Mouse (Mus musculus): ENCODE results near the gene Chd2. TPM values are rescaled to one million over a fixed set of nuclear protein-coding genes. Genes with fewer than 3 reads are reported as not detected.
A peak's percentile ranks its signal among the peaks of the same experiment; 100 is the strongest.

The Chd2 gene
- polyA plus RNA-seq, 1 experiment from 2014 or later = 61.0 TPM

- H3K36me3 ChIP-seq (ENCODE audit: control insufficient read depth, insufficient read depth, low read length) = peaks cover 6% of the 10 kb centered on the region; the same call in 1 of the 2 replicates
- 0% methylated on average over 39 of the region's 39 CpGs for WGBS
- peak overlapping the region; percentile 96 for H3K9ac ChIP-seq (ENCODE audit: low read length)
- peaks cover 19% of the 10 kb centered on the region for H3K4me1 ChIP-seq (replicated peaks; ENCODE audit: control insufficient read depth, insufficient read depth, low read length)
- DNase-seq (ENCODE audit: low spot score) (peak; percentile 76), ATAC-seq (replicated peaks; ENCODE audit: low FRiP score) (peak; percentile 17)
- H3K27ac ChIP-seq (ENCODE audit: low read depth, low read length) = peak overlapping the region; percentile 89
- H3K4me2 ChIP-seq (ENCODE audit: low read depth, low read length, severe bottlenecking) = peak overlapping the region; percentile 86
- H3K4me3 ChIP-seq (ENCODE audit: low read depth, low read length) = peak overlapping the region; percentile 87
- no peaks in the 10 kb centered on the region for H3K9me3 ChIP-seq (ENCODE audit: control insufficient read depth, low read length)
- no peaks in the 10 kb centered on the region for H3K27me3 ChIP-seq (ENCODE audit: control insufficient read depth, insufficient read depth, low read length)
Measured at GRCm38 (mm10) chr7:73391518-73392321, 149.9 kb downstream of the Chd2 start.

- peaks cover 6% of the 10 kb centered on the region; the same call in 1 of the 2 replicates for H3K36me3 ChIP-seq (ENCODE audit: control insufficient read depth, insufficient read depth, low read length)
- H3K27ac ChIP-seq (ENCODE audit: low read depth, low read length) = peak overlapping the region; percentile 89
- ATAC-seq (replicated peaks; ENCODE audit: low FRiP score) = peak; percentile 84
- H3K9me3 ChIP-seq (ENCODE audit: control insufficient read depth, low read length) = no peaks in the 10 kb centered on the region
- 2% methylated on average over 23 of the region's 42 CpGs for WGBS
- H3K4me2 ChIP-seq (ENCODE audit: low read depth, low read length, severe bottlenecking) = peak overlapping the region; percentile 86
- H3K4me1 ChIP-seq (replicated peaks; ENCODE audit: control insufficient read depth, insufficient read depth, low read length) = peaks cover 22% of the 10 kb centered on the region
- H3K9ac ChIP-seq (ENCODE audit: low read length) = peak overlapping the region; percentile 96
- peak; percentile 95 for DNase-seq (ENCODE audit: low spot score)
- H3K4me3 ChIP-seq (ENCODE audit: low read depth, low read length) = peak overlapping the region; percentile 87
- H3K27me3 ChIP-seq (ENCODE audit: control insufficient read depth, insufficient read depth, low read length) = no peaks in the 10 kb centered on the region
Measured at GRCm38 (mm10) chr7:73391002-73391517, 150.6 kb downstream of the Chd2 start.

- peak overlapping the region; percentile 87 for H3K4me3 ChIP-seq (ENCODE audit: low read depth, low read length)
- DNase-seq (ENCODE audit: low spot score) (peak; percentile 73), ATAC-seq (replicated peaks; ENCODE audit: low FRiP score) (peak; percentile 32; the same call in 1 of the 2 replicates)
- peak overlapping the region; percentile 89 for H3K27ac ChIP-seq (ENCODE audit: low read depth, low read length)
- WGBS = 2% methylated on average over 18 of the region's 18 CpGs
- H3K9me3 ChIP-seq (ENCODE audit: control insufficient read depth, low read length) = no peaks in the 10 kb centered on the region
- peak overlapping the region; percentile 86 for H3K4me2 ChIP-seq (ENCODE audit: low read depth, low read length, severe bottlenecking)
- peak overlapping the region; percentile 96 for H3K9ac ChIP-seq (ENCODE audit: low read length)
- peaks cover 6% of the 10 kb centered on the region; the same call in 1 of the 2 replicates for H3K36me3 ChIP-seq (ENCODE audit: control insufficient read depth, insufficient read depth, low read length)
- H3K4me1 ChIP-seq (replicated peaks; ENCODE audit: control insufficient read depth, insufficient read depth, low read length) = peaks cover 22% of the 10 kb centered on the region
- H3K27me3 ChIP-seq (ENCODE audit: control insufficient read depth, insufficient read depth, low read length) = no peaks in the 10 kb centered on the region
Measured at GRCm38 (mm10) chr7:73390426-73391001, 151.1 kb downstream of the Chd2 start.

GRCm38 (mm10) chr7:73389871-73390294 lies 151.7 kb downstream of the Chd2 start:
- ATAC-seq (replicated peaks; ENCODE audit: low FRiP score) (no peak), DNase-seq (ENCODE audit: low spot score) (peak; percentile 82)
- H3K36me3 ChIP-seq (ENCODE audit: control insufficient read depth, insufficient read depth, low read length) = peaks cover 6% of the 10 kb centered on the region; the same call in 1 of the 2 replicates
- peak overlapping the region; percentile 54; the same call in 1 of the 2 replicates for H3K27ac ChIP-seq (ENCODE audit: low read depth, low read length)
- H3K4me3 ChIP-seq (ENCODE audit: low read depth, low read length) = peak overlapping the region; percentile 87
- H3K9ac ChIP-seq (ENCODE audit: low read length) = peak overlapping the region; percentile 96; the same call in 1 of the 2 replicates
- peak overlapping the region; percentile 86 for H3K4me2 ChIP-seq (ENCODE audit: low read depth, low read length, severe bottlenecking)
- peaks cover 22% of the 10 kb centered on the region for H3K4me1 ChIP-seq (replicated peaks; ENCODE audit: control insufficient read depth, insufficient read depth, low read length)
- under 1% methylated on average over 15 of the region's 15 CpGs for WGBS
- H3K9me3 ChIP-seq (ENCODE audit: control insufficient read depth, low read length) = no peaks in the 10 kb centered on the region
- H3K27me3 ChIP-seq (ENCODE audit: control insufficient read depth, insufficient read depth, low read length) = no peaks in the 10 kb centered on the region

GRCm38 (mm10) chr7:73389419-73389818 lies 152.2 kb downstream of the Chd2 start:
- DNase-seq (ENCODE audit: low spot score) (no peak), ATAC-seq (replicated peaks; ENCODE audit: low FRiP score) (no peak)
- Histone ChIP-seq H3K4me3 (ENCODE audit: low read depth, low read length) (peak overlapping the region; percentile 87; the same call in 1 of the 2 replicates), H3K27me3 (ENCODE audit: control insufficient read depth, insufficient read depth, low read length) (no peaks in the 10 kb centered on the region), H3K9ac (ENCODE audit: low read length) (no peak overlapping the region; the same call in 1 of the 2 replicates), H3K4me1 (replicated peaks; ENCODE audit: control insufficient read depth, insufficient read depth, low read length) (peaks cover 22% of the 10 kb centered on the region), H3K27ac (ENCODE audit: low read depth, low read length) (peak overlapping the region; percentile 54; the same call in 1 of the 2 replicates), H3K36me3 (ENCODE audit: control insufficient read depth, insufficient read depth, low read length) (peaks cover 6% of the 10 kb centered on the region; the same call in 1 of the 2 replicates), H3K9me3 (ENCODE audit: control insufficient read depth, low read length) (no peaks in the 10 kb centered on the region), H3K4me2 (ENCODE audit: low read depth, low read length, severe bottlenecking) (peak overlapping the region; percentile 86; the same call in 1 of the 2 replicates)
- WGBS = 4% methylated on average over 9 of the region's 9 CpGs

GRCm38 (mm10) chr7:73388866-73389265 lies 152.8 kb downstream of the Chd2 start:
- no peak overlapping the region for H3K4me2 ChIP-seq (ENCODE audit: low read depth, low read length, severe bottlenecking)
- no peak overlapping the region for H3K27ac ChIP-seq (ENCODE audit: low read depth, low read length)
- DNase-seq (ENCODE audit: low spot score) (no peak), ATAC-seq (replicated peaks; ENCODE audit: low FRiP score) (no peak)
- H3K9ac ChIP-seq (ENCODE audit: low read length) = no peak overlapping the region
- no peaks in the 10 kb centered on the region for H3K27me3 ChIP-seq (ENCODE audit: control insufficient read depth, insufficient read depth, low read length)
- 61% methylated on average over 2 of the region's 2 CpGs for WGBS
- peaks cover 22% of the 10 kb centered on the region for H3K4me1 ChIP-seq (replicated peaks; ENCODE audit: control insufficient read depth, insufficient read depth, low read length)
- H3K4me3 ChIP-seq (ENCODE audit: low read depth, low read length) = no peak overlapping the region
- no peaks in the 10 kb centered on the region for H3K9me3 ChIP-seq (ENCODE audit: control insufficient read depth, low read length)
- H3K36me3 ChIP-seq (ENCODE audit: control insufficient read depth, insufficient read depth, low read length) = peaks cover 6% of the 10 kb centered on the region; the same call in 1 of the 2 replicates

- Histone ChIP-seq H3K9ac (ENCODE audit: low read length) (no peak overlapping the region), H3K36me3 (ENCODE audit: control insufficient read depth, insufficient read depth, low read length) (peaks cover under 1% of the 10 kb centered on the region; the same call in 1 of the 2 replicates), H3K4me2 (ENCODE audit: low read depth, low read length, severe bottlenecking) (no peak overlapping the region), H3K4me1 (replicated peaks; ENCODE audit: control insufficient read depth, insufficient read depth, low read length) (peaks cover 18% of the 10 kb centered on the region), H3K27ac (ENCODE audit: low read depth, low read length) (no peak overlapping the region), H3K27me3 (ENCODE audit: control insufficient read depth, insufficient read depth, low read length) (no peaks in the 10 kb centered on the region), H3K4me3 (ENCODE audit: low read depth, low read length) (no peak overlapping the region), H3K9me3 (ENCODE audit: control insufficient read depth, low read length) (no peaks in the 10 kb centered on the region)
- ATAC-seq (replicated peaks; ENCODE audit: low FRiP score) = no peak
- 87% methylated on average over 7 of the region's 7 CpGs for WGBS
- no peak for DNase-seq (ENCODE audit: low spot score)
Measured at GRCm38 (mm10) chr7:73382843-73383242, 158.8 kb downstream of the Chd2 start.

- no peaks in the 10 kb centered on the region; the same call in 1 of the 2 replicates for H3K36me3 ChIP-seq (ENCODE audit: control insufficient read depth, insufficient read depth, low read length)
- H3K9me3 ChIP-seq (ENCODE audit: control insufficient read depth, low read length) = no peaks in the 10 kb centered on the region
- no peak overlapping the region for H3K27ac ChIP-seq (ENCODE audit: low read depth, low read length)
- WGBS = 61% methylated on average over 6 of the region's 6 CpGs
- H3K4me1 ChIP-seq (replicated peaks; ENCODE audit: control insufficient read depth, insufficient read depth, low read length) = peaks cover 22% of the 10 kb centered on the region
- H3K4me3 ChIP-seq (ENCODE audit: low read depth, low read length) = peak overlapping the region; percentile 76
- ATAC-seq (replicated peaks; ENCODE audit: low FRiP score) = no peak
- H3K4me2 ChIP-seq (ENCODE audit: low read depth, low read length, severe bottlenecking) = peak overlapping the region; percentile 88
- H3K27me3 ChIP-seq (ENCODE audit: control insufficient read depth, insufficient read depth, low read length) = peaks cover 4% of the 10 kb centered on the region; the same call in 1 of the 2 replicates
- no peak for DNase-seq (ENCODE audit: low spot score)
- H3K9ac ChIP-seq (ENCODE audit: low read length) = peak overlapping the region; percentile 95
Measured at GRCm38 (mm10) chr7:73378034-73378433, 163.6 kb downstream of the Chd2 start.

Measured in forebrain, embryonic 11.5 days (tissue).